Mouse (Mus musculus) neural tube, embryonic 11.5 days (tissue): ENCODE results near the gene L3mbtl4. TPM values are rescaled to one million over a fixed set of nuclear protein-coding genes. Genes with fewer than 3 reads are reported as not detected.

Experiments
- ATAC-seq: fragments of 200-750 bp; cut with Nextera tagmentation; 2 replicates; pipeline ENCODE4 v1.8.0; 2017; ENCODE audit warnings: moderate number of reproducible peaks, mild to moderate bottlenecking, moderate TSS enrichment, moderate library complexity; ENCODE audit not compliant: insufficient read depth, low FRiP score, low TSS enrichment
- DNase-seq: peaks from one replicate; pipeline ENCODE4 v3.0.0-alpha.2; 2015; ENCODE audit warnings: low spot score
- H3K27ac ChIP-seq: fragments of 300-500 bp; sonication (generic); 2 replicates; pipeline ENCODE4 v1.5.1; 2014; ENCODE audit warnings: low read depth, mild to moderate bottlenecking, low read length
- H3K27me3 ChIP-seq: fragments of 300-500 bp; sonication (generic); 2 replicates; pipeline ENCODE4 v1.6.1; 2014; ENCODE audit warnings: mild to moderate bottlenecking, low read length, mixed read lengths; ENCODE audit not compliant: control insufficient read depth, insufficient read depth
- H3K36me3 ChIP-seq: fragments of 300-500 bp; sonication (generic); 2 replicates; pipeline ENCODE4 v1.6.1; 2014; ENCODE audit warnings: mild to moderate bottlenecking, low read length, moderate library complexity, mixed read lengths; ENCODE audit not compliant: control insufficient read depth, insufficient read depth
- H3K4me1 ChIP-seq: fragments of 300-500 bp; sonication (generic); 2 replicates; pipeline ENCODE4 v1.6.1; 2014; ENCODE audit warnings: low read length, mixed read lengths; ENCODE audit not compliant: control insufficient read depth, insufficient read depth
- H3K4me2 ChIP-seq: fragments of 300-500 bp; sonication (generic); 2 replicates; pipeline ENCODE4 v1.6.1; 2014; ENCODE audit warnings: low read depth, mild to moderate bottlenecking, moderate library complexity
- H3K4me3 ChIP-seq: fragments of 300-500 bp; sonication (generic); 2 replicates; pipeline ENCODE4 v1.5.1; 2014; ENCODE audit warnings: low read depth, low read length
- H3K9ac ChIP-seq: fragments of 300-500 bp; sonication (generic); 2 replicates; pipeline ENCODE4 v1.6.1; 2014; ENCODE audit warnings: mild to moderate bottlenecking, low read length
- H3K9me3 ChIP-seq: fragments of 300-500 bp; sonication (generic); 2 replicates; pipeline ENCODE4 v1.6.1; 2016; ENCODE audit warnings: low read length; ENCODE audit not compliant: control insufficient read depth
- WGBS: fragments of 180-500 bp; shearing (Covaris S2); extraction: QIAGEN DNeasy Blood & Tissue Kit; methylation state at CpG from one replicate; pipeline ENCODE4 v1.1.7; 2014; 5-methylcytosine and 5-hydroxymethylcytosine counted together
- polyA plus RNA-seq: library from polyadenylated mRNA; unstranded; fragments of >200 nt; fragmentation: Nextera tagmentation; extraction: Ambion mirVana; gene quantifications from 2 replicates; pipeline ENCODE4 v1.2.1, GENCODE M21; 2014

The L3mbtl4 gene
- polyA plus RNA-seq, 1 experiment from 2014 or later, result 0.25 TPM

DNA sequence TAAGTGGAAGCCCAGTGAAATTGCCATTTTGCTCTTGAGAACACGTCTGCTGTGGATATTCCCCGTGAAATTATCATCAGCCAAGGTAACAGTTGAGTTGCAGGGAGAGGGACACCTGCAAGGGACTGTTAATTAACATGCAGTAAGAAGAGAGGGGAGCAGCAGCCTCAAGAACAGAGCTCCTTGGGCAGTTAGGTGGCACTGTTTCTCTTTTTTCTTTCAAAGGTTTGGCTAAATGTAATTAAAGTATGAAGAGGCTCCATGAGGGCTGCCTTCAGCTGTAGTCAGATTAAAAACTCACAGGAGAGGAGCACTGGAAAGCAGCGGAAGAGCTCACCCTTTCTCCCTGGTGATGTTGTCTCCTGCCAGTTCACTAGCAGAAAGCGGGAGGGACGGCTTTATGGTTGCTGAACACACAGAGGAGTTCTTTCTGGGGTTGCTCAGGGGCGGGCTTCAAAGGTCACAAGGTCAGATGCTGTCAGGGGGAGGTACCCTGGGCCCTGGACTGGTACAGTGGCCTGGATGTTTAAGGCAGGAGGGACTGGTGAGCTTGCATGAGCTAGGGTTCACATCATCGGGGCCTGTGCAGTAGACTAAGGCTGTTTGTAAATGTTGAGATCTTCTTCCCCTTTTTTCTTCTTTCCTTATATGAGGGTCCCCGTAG, 11.7 kb downstream of the L3mbtl4 start:
- no peaks in the 10 kb centered on the region for H3K36me3 ChIP-seq
- DNase-seq, result peak; percentile 12
- no peak overlapping the region for H3K9ac ChIP-seq
- H3K27me3 ChIP-seq, result no peaks in the 10 kb centered on the region
- no peaks in the 10 kb centered on the region for H3K9me3 ChIP-seq
- H3K4me2 ChIP-seq, result no peak overlapping the region
- H3K27ac ChIP-seq, result no peak overlapping the region
- 27% methylated on average over 8 of the region's 8 CpGs for WGBS
- H3K4me1 ChIP-seq, result no peaks in the 10 kb centered on the region
- no peak overlapping the region for H3K4me3 ChIP-seq
- no peak for ATAC-seq

DNA sequence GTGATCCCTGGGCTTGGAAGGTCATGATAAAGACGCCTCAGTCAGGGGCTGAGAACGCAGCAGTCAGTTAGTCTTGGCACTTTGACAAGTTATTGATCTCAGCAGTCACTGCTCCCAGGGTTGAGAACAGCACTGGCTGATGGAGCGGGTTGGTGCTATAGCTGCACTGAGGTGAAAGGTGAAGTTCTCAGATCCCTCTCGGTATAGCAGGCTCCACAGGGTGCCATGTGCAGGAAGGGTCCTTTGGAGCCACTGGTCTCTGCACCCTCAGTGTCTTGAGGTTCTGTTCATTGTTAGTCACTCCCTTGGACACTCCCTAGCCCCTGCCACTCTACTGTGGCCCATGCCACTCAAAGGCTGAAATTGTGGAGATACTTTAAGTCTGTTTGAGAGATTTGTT, 14.5 kb downstream of the L3mbtl4 start:
- ATAC-seq, result no peak
- H3K27me3 ChIP-seq, result no peaks in the 10 kb centered on the region
- H3K4me2 ChIP-seq, result no peak overlapping the region
- H3K4me3 ChIP-seq, result no peak overlapping the region
- WGBS, result 80% methylated on average over 4 of the region's 4 CpGs
- no peaks in the 10 kb centered on the region for H3K36me3 ChIP-seq
- H3K4me1 ChIP-seq, result no peaks in the 10 kb centered on the region
- H3K9me3 ChIP-seq, result no peaks in the 10 kb centered on the region
- H3K27ac ChIP-seq, result no peak overlapping the region
- DNase-seq, result no peak
- H3K9ac ChIP-seq, result no peak overlapping the region

DNA sequence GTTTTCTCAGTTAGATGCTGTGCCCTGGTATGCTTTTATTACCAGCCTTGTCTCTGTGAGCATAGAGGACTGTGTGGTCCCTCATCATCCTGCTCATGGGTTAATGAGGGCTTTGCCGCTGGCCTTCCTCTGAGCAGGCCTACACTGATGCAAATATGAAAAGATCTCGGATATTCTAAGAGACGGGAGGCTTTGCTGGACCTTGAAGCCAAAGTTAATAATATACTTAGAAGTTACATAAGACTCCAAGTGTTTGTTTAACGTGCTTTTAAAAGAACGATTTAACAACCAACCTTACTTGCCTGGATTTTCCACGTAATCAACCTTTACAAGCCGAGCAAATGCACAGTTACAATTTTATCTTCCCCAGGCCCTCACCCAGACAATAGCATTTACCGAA, 15.1 kb downstream of the L3mbtl4 start:
- 81% methylated on average over 8 of the region's 8 CpGs for WGBS
- H3K4me2 ChIP-seq, result no peak overlapping the region
- no peak overlapping the region for H3K27ac ChIP-seq
- ATAC-seq (no peak), DNase-seq (no peak)
- no peaks in the 10 kb centered on the region for H3K36me3 ChIP-seq
- no peak overlapping the region for H3K4me3 ChIP-seq
- no peaks in the 10 kb centered on the region for H3K4me1 ChIP-seq
- H3K9ac ChIP-seq, result no peak overlapping the region
- no peaks in the 10 kb centered on the region for H3K27me3 ChIP-seq
- no peaks in the 10 kb centered on the region for H3K9me3 ChIP-seq

DNA sequence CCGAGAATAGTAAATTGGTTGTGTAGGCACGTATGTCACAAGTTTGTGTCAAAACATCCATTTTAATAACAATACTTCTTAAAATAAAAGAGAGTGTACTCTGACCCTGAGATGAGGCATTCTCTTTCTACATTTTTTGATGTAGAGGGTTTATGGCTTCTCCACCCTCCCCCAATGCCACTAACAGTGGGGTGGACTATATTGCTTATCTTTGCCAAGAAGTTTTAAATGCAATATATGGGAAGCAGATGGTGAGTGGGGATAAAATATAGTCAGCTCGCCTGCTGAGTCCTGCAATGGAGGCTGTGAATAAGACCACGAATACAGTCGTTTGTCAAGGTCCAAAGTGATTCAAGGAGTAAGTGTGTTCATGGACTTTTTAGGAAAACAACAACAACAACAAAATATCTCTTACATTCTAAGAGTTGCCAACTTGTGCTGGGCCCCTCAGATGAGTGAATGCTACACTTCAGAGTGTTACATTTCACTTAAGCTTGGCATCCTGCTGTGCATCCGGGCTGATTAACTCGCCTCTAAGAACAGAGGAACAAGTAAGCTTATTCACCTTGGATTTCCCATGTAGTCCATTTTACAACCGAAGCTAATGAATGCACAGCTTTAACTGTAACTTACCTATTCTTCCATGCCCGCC, 18.2 kb downstream of the L3mbtl4 start:
- H3K4me3 ChIP-seq, result no peak overlapping the region
- no peaks in the 10 kb centered on the region for H3K4me1 ChIP-seq
- no peak overlapping the region for H3K9ac ChIP-seq
- 38% methylated on average over 9 of the region's 9 CpGs for WGBS
- H3K4me2 ChIP-seq, result no peak overlapping the region
- no peaks in the 10 kb centered on the region for H3K27me3 ChIP-seq
- no peak overlapping the region for H3K27ac ChIP-seq
- no peak for DNase-seq
- no peaks in the 10 kb centered on the region for H3K9me3 ChIP-seq
- ATAC-seq, result no peak
- H3K36me3 ChIP-seq, result no peaks in the 10 kb centered on the region

DNA sequence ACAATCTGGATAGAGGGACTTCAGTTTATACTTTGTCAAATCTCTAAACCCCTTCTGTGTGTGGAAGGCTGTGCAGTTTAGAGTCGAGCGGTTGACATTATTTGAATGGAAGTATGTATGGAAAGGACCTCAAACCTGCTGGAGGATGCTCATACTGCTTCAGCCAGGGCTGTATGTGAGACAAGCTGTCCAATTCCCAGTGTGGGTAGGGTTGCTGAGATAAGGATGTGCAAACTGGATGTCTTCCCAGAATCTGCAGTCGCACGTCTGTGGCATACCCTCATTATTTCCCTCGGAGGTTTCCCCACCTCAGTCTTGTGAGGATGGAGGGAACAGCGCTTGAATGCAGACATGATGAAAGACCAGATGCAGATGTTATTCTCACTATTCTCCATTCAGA, 34.8 kb downstream of the L3mbtl4 start:
- Histone ChIP-seq H3K27me3 (no peaks in the 10 kb centered on the region), H3K4me2 (no peak overlapping the region), H3K4me3 (no peak overlapping the region), H3K36me3 (no peaks in the 10 kb centered on the region), H3K9ac (no peak overlapping the region), H3K4me1 (no peaks in the 10 kb centered on the region), H3K27ac (no peak overlapping the region), H3K9me3 (no peaks in the 10 kb centered on the region)
- DNase-seq (no peak), ATAC-seq (no peak)
- WGBS, result 88% methylated on average over 6 of the region's 6 CpGs

DNA sequence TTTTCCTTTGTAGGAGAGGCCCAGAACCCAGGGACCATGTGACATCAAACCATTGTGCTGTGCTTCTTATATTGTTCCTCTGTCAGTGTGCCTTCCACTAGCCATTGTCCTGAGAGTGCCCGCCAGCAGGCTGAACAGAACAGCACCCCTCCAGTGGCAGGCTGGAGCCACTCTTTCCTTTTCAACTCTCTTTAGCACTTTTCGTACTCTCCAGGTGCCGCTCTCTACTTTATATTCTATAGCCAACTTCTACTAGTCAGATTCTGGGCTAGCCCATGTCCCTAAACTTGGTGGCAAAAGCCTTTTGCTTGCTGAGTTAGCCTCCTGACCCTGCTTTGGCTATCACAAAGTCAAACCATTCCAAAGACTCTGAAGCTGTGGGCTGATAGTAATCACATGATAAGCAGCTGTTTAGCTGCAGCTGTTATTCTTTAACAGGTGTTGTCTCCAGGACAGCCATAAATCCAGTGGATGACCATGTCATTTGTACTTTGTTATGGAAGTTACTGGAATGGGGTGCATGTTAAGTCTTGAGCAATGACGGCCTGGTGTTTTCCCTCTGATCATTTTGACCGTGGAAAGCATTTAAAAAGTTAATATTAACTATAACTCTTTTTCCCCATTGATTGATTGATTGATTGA, 38.8 kb downstream of the L3mbtl4 start:
- 70% methylated on average over 5 of the region's 5 CpGs for WGBS
- no peak for DNase-seq

DNA sequence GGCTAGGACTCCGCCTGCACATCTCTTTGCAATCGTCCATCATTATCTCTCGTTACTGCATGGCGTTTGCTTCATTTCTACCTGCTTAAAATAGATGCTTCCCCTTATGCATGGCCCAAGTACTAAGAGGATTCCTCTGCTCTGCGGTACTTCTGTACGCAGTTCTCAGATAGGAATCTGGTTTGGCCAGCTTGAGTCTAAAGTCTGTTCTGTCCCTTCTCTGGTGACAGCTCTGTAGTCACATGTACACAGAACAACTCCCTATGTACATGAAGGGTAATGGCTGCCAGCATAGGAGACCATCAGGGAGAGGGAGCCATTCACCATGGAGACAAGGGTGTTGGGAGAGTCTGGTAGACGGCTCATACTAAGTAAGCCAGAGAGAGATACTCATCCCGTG, 47.3 kb downstream of the L3mbtl4 start:
- WGBS, result 88% methylated on average over 8 of the region's 8 CpGs
- H3K4me2 ChIP-seq, result no peak overlapping the region
- no peak for DNase-seq

More for the DNA sequence above, 38.8 kb downstream of the L3mbtl4 start:
- no peak for ATAC-seq
- Histone ChIP-seq H3K4me1 (no peaks in the 10 kb centered on the region), H3K36me3 (no peaks in the 10 kb centered on the region), H3K9ac (no peak overlapping the region), H3K4me3 (no peak overlapping the region), H3K9me3 (no peaks in the 10 kb centered on the region), H3K27ac (no peak overlapping the region), H3K4me2 (no peak overlapping the region), H3K27me3 (no peaks in the 10 kb centered on the region)

DNA sequence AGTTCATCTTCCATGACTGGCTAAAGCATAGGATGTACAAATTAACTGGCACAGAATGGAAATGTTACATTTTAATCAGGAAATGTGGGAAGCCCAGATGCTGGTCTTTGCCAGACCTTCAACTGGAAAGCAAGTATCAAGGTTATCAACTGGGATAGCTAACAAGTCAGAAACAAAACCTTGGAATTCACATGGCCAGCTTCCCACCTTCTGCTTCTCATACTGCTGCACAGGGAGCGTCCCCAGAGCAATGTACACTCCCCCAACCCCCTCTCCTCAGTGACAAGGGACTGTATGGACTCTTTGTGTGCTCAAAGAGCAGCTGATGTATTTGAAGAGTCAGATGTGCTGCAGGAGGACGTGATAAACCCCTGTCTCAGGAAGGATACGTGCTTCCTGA, 49.0 kb downstream of the L3mbtl4 start:
- Histone ChIP-seq H3K4me1 (no peaks in the 10 kb centered on the region), H3K9me3 (no peaks in the 10 kb centered on the region), H3K4me2 (no peak overlapping the region), H3K9ac (no peak overlapping the region), H3K36me3 (no peaks in the 10 kb centered on the region), H3K27ac (no peak overlapping the region), H3K4me3 (no peak overlapping the region), H3K27me3 (no peaks in the 10 kb centered on the region)
- DNase-seq, result no peak
- WGBS, result 71% methylated on average over 3 of the region's 3 CpGs
- no peak for ATAC-seq

More for the DNA sequence above, 47.3 kb downstream of the L3mbtl4 start:
- H3K36me3 ChIP-seq, result no peaks in the 10 kb centered on the region
- H3K9ac ChIP-seq, result no peak overlapping the region
- no peak for ATAC-seq
- H3K4me1 ChIP-seq, result no peaks in the 10 kb centered on the region
- H3K4me3 ChIP-seq, result no peak overlapping the region
- H3K27ac ChIP-seq, result no peak overlapping the region
- no peaks in the 10 kb centered on the region for H3K27me3 ChIP-seq
- H3K9me3 ChIP-seq, result no peaks in the 10 kb centered on the region

DNA sequence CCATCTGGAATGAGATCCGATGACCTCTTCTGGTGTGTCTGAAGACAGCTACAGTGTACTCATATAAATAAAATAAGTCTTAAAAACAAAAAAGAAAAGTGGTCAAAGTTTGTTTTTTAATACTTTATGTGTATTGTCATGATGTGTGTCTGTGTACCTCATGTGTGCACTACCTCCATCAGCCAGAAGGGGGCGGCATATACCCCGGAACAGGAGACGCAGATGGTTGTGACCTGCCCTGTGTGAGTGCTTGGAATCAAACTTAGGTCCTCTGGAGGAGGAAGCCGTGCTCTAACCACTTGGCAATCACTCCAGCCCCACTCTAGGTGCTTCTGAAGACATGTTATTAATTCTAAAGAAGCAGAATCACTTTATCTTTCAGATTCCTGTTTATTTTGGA, 58.6 kb downstream of the L3mbtl4 start:
- no peak overlapping the region for H3K4me2 ChIP-seq
- ATAC-seq (no peak), DNase-seq (no peak)
- H3K4me3 ChIP-seq, result no peak overlapping the region
- H3K36me3 ChIP-seq, result no peaks in the 10 kb centered on the region
- H3K4me1 ChIP-seq, result no peaks in the 10 kb centered on the region
- no peaks in the 10 kb centered on the region for H3K27me3 ChIP-seq
- no peaks in the 10 kb centered on the region for H3K9me3 ChIP-seq
- no peak overlapping the region for H3K9ac ChIP-seq
- WGBS, result 81% methylated on average over 5 of the region's 5 CpGs
- H3K27ac ChIP-seq, result no peak overlapping the region
